Mouse (Mus musculus) embryonic facial prominence, embryonic 14.5 days (tissue): Measurements from ENCODE around the gene Wdr11. TPM values are rescaled to one million over a fixed set of nuclear protein-coding genes. Genes with fewer than 3 reads are reported as not detected.

Experiments
- ATAC-seq: fragments of 200-750 bp; cut with Nextera tagmentation; 2 replicates; pipeline ENCODE4 v1.8.0; 2017; ENCODE audit warnings: low read depth, moderate number of reproducible peaks, moderate TSS enrichment
- DNase-seq: peaks from one replicate; pipeline ENCODE4 v3.0.0-alpha.2; 2015; ENCODE audit warnings: low spot score
- H3K27ac ChIP-seq: fragments of 300-500 bp; sonication (generic); replicated peaks from 2 replicates; pipeline ENCODE4 v1.5.1; 2014; ENCODE audit warnings: low read depth, mild to moderate bottlenecking, low read length, moderate library complexity
- H3K27me3 ChIP-seq: fragments of 300-500 bp; sonication (generic); replicated peaks from 2 replicates; pipeline ENCODE4 v1.6.1; 2014; ENCODE audit warnings: low read length; ENCODE audit not compliant: control insufficient read depth, insufficient read depth
- H3K36me3 ChIP-seq: fragments of 300-500 bp; sonication (generic); 2 replicates; pipeline ENCODE4 v1.6.1; 2014; ENCODE audit warnings: low read length, mixed read lengths; ENCODE audit not compliant: control insufficient read depth, insufficient read depth
- H3K4me1 ChIP-seq: fragments of 300-500 bp; sonication (generic); 2 replicates; pipeline ENCODE4 v1.6.1; 2014; ENCODE audit warnings: antibody characterized with exemption, low read length; ENCODE audit not compliant: control insufficient read depth, insufficient read depth
- H3K4me2 ChIP-seq: fragments of 300-500 bp; sonication (generic); 2 replicates; pipeline ENCODE4 v1.6.1; 2014; ENCODE audit warnings: low read depth, mild to moderate bottlenecking, low read length, moderate library complexity, mixed read lengths
- H3K4me3 ChIP-seq: fragments of 300-500 bp; sonication (generic); 2 replicates; pipeline ENCODE4 v1.5.1; 2014; ENCODE audit warnings: low read depth, mild to moderate bottlenecking, low read length
- H3K9ac ChIP-seq: fragments of 300-500 bp; sonication (generic); 2 replicates; pipeline ENCODE4 v1.6.1; 2014; ENCODE audit warnings: low read depth, mild to moderate bottlenecking, low read length, moderate library complexity, mixed read lengths
- H3K9me3 ChIP-seq: fragments of 300-500 bp; sonication (generic); 2 replicates; pipeline ENCODE4 v1.6.1; 2016; ENCODE audit warnings: low read length; ENCODE audit not compliant: control insufficient read depth
- WGBS: fragments of 180-500 bp; shearing (Covaris S2); extraction: QIAGEN DNeasy Blood & Tissue Kit; methylation state at CpG from one replicate; pipeline ENCODE4 v1.1.7; 2014; 5-methylcytosine and 5-hydroxymethylcytosine counted together
- polyA plus RNA-seq: library from polyadenylated mRNA; unstranded; fragments of >200 nt; fragmentation: Nextera tagmentation; extraction: Ambion mirVana; gene quantifications from 2 replicates; pipeline ENCODE4 v1.2.1, GENCODE M21; 2014

Wdr11 gene
- polyA plus RNA-seq, 1 experiment from 2014 or later, result 34.6 TPM

DNA sequence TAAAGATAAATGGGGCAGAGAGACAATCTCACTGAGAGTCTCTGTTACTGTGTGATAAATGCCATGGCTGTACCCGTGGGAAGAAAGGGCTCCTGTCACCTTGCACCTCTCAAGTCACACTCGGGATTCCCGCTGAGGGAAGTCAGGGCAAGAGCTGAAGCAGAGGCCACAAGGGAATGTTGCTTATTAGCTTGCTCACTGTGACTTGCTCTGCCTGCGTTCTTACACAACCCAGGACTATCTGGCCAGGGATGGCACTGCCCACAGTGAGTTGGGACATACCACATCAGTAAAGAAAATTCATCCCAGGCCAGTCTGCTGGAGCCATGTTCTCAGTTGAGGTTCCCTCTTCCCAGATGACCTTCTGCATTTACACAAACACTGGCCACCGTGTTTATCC is 29.5 kb downstream of the Wdr11 start:
- Histone ChIP-seq H3K9ac (no peak overlapping the region), H3K4me3 (no peak overlapping the region), H3K9me3 (no peaks in the 10 kb centered on the region), H3K4me2 (no peak overlapping the region), H3K36me3 (peaks cover 84% of the 10 kb centered on the region), H3K27me3 (no peaks in the 10 kb centered on the region), H3K4me1 (no peaks in the 10 kb centered on the region), H3K27ac (no peak overlapping the region)
- ATAC-seq, result no peak
- no peak for DNase-seq
- 93% methylated on average over 5 of the region's 5 CpGs for WGBS

DNA sequence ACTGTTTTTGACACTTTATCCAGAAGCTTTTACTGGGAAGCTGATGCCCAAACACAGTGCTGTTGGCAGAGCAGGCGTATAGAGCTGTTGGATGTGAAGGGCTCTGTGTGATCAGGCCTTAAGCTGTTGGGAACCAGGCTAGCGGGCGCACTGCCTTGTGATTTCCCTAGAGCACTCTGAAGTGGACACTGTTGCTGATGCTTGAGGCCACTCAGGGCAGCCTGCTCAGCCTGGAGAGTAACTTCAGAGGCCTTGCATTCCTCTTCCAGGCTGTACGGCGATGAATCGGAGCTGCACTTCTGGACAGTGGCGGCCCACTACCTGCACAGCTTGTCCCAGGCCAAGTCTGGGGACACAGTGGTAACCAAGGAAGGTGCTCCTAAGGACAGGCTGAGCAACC is 38.7 kb downstream of the Wdr11 start:
- H3K27ac ChIP-seq, result no peak overlapping the region
- no peaks in the 10 kb centered on the region for H3K4me1 ChIP-seq
- no peaks in the 10 kb centered on the region for H3K27me3 ChIP-seq
- no peak overlapping the region for H3K9ac ChIP-seq
- peaks cover 89% of the 10 kb centered on the region for H3K36me3 ChIP-seq
- whole genome bisulfite sequencing, result 93% methylated on average over 7 of the region's 7 CpGs
- no peak overlapping the region for H3K4me2 ChIP-seq
- H3K9me3 ChIP-seq, result no peaks in the 10 kb centered on the region
- no peak for DNase-seq
- no peak for ATAC-seq
- H3K4me3 ChIP-seq, result no peak overlapping the region

- Histone ChIP-seq H3K4me2 (no peak overlapping the region), H3K4me3 (no peak overlapping the region), H3K9ac (no peak overlapping the region), H3K36me3 (peaks cover 85% of the 10 kb centered on the region), H3K27ac (no peak overlapping the region), H3K9me3 (no peaks in the 10 kb centered on the region), H3K27me3 (no peaks in the 10 kb centered on the region), H3K4me1 (no peaks in the 10 kb centered on the region)
- 90% methylated on average over 6 of the region's 6 CpGs for WGBS
- ATAC-seq (no peak), DNase-seq (no peak)
Measured at GRCm38 (mm10) chr7:129631453-129631852, 39.8 kb downstream of the Wdr11 start.

DNA sequence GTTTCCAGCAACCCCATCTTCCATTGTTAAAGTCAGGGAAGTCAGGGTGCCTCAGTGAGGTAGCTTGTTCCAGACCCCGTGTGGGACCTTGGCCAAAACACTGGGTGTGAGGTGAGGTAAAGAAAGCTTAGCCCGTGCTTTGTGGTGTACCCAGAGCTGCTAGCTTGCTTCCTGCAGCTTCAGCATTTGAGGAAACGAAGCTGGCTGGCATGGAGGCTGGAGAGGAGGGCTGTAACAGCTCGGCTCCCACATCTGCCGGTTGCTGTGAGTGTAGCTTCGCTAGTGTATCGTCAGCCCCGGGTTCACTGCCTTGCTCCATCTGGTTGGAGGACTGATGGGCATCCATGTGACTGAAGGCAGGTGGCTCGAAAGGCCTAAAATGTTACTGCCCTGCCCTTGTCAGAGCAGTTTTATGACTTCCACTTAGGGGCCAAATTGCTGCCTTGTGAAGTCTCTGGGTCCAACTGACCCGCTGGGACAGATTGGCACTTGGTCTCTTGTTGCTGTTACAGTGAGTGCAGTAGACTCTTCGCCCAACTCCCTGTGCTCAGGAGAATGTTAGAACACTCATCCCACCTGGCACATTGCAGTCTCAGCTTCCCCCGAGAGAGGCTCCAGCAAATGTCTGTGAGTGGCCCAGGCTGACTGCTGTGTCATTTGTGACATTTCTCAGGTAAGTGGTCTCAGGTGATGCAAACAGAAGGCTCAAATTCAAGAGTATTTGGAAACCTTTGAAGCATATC is 44.4 kb downstream of the Wdr11 start:
- Histone ChIP-seq H3K4me2 (no peak overlapping the region), H3K9me3 (no peaks in the 10 kb centered on the region), H3K27ac (no peak overlapping the region), H3K27me3 (no peaks in the 10 kb centered on the region), H3K4me3 (no peak overlapping the region), H3K9ac (no peak overlapping the region), H3K4me1 (no peaks in the 10 kb centered on the region), H3K36me3 (peaks cover 57% of the 10 kb centered on the region)
- ATAC-seq (no peak), DNase-seq (no peak)
- WGBS, result 80% methylated on average over 12 of the region's 12 CpGs

- H3K9ac ChIP-seq, result no peak overlapping the region
- no peak for DNase-seq
- H3K27me3 ChIP-seq, result no peaks in the 10 kb centered on the region
- ATAC-seq, result no peak
- H3K9me3 ChIP-seq, result no peaks in the 10 kb centered on the region
- 59% methylated on average over 9 of the region's 9 CpGs for WGBS
- H3K27ac ChIP-seq, result no peak overlapping the region
- no peak overlapping the region for H3K4me3 ChIP-seq
- H3K4me2 ChIP-seq, result no peak overlapping the region
- peaks cover 48% of the 10 kb centered on the region for H3K36me3 ChIP-seq
- no peaks in the 10 kb centered on the region for H3K4me1 ChIP-seq
Measured at GRCm38 (mm10) chr7:129636992-129637391, 45.3 kb downstream of the Wdr11 start.

- Histone ChIP-seq H3K9ac (no peak overlapping the region), H3K4me2 (no peak overlapping the region), H3K4me3 (no peak overlapping the region), H3K4me1 (no peaks in the 10 kb centered on the region), H3K27me3 (no peaks in the 10 kb centered on the region), H3K9me3 (no peaks in the 10 kb centered on the region), H3K36me3 (peaks cover 38% of the 10 kb centered on the region), H3K27ac (no peak overlapping the region)
- WGBS, result 81% methylated on average over 5 of the region's 5 CpGs
- ATAC-seq (no peak), DNase-seq (no peak)
Measured at GRCm38 (mm10) chr7:129637906-129638475, 46.3 kb downstream of the Wdr11 start.

GRCm38 (mm10) chr7:129639006-129639405 is 47.3 kb downstream of the Wdr11 start:
- H3K27me3 ChIP-seq, result no peaks in the 10 kb centered on the region
- no peak overlapping the region for H3K27ac ChIP-seq
- no peak overlapping the region for H3K4me2 ChIP-seq
- ATAC-seq, result no peak
- DNase-seq, result no peak
- peaks cover 27% of the 10 kb centered on the region for H3K36me3 ChIP-seq
- 89% methylated on average over 5 of the region's 5 CpGs for WGBS
- no peak overlapping the region for H3K4me3 ChIP-seq
- no peak overlapping the region for H3K9ac ChIP-seq
- H3K9me3 ChIP-seq, result no peaks in the 10 kb centered on the region
- H3K4me1 ChIP-seq, result no peaks in the 10 kb centered on the region

- H3K4me3 ChIP-seq, result no peak overlapping the region
- H3K9me3 ChIP-seq, result no peaks in the 10 kb centered on the region
- DNase-seq (no peak), ATAC-seq (no peak)
- peaks cover 19% of the 10 kb centered on the region for H3K36me3 ChIP-seq
- H3K27ac ChIP-seq, result no peak overlapping the region
- H3K4me2 ChIP-seq, result no peak overlapping the region
- WGBS, result 41% methylated on average over 6 of the region's 6 CpGs
- H3K4me1 ChIP-seq, result no peaks in the 10 kb centered on the region
- H3K27me3 ChIP-seq, result no peaks in the 10 kb centered on the region
- H3K9ac ChIP-seq, result no peak overlapping the region
Measured at GRCm38 (mm10) chr7:129639833-129640232, 48.2 kb downstream of the Wdr11 start.

DNA sequence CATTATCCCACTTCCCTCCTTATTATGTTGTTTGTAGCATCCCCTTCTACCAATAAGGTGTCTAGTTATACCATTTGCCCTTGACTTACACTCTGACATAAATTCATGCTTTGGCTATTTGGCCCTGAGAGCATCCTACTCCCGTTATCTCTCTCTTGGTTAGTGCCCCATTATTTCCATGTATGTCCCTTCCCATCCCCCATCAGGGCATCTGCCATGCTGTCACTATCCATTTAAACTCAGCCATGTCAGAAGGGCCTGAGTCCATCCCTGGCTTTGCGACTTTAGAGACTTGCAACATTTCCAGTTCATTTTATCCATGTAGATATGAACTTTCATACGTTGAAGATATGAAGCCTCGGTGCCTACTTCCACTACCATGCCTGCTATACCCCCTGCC is 51.6 kb downstream of the Wdr11 start:
- no peak overlapping the region for H3K4me3 ChIP-seq

More for the DNA sequence above, 51.6 kb downstream of the Wdr11 start:
- H3K9ac ChIP-seq, result no peak overlapping the region
- ATAC-seq, result no peak
- H3K36me3 ChIP-seq, result no peaks in the 10 kb centered on the region
- no peaks in the 10 kb centered on the region for H3K9me3 ChIP-seq
- no peak overlapping the region for H3K4me2 ChIP-seq
- WGBS, result 89% methylated on average over 4 of the region's 4 CpGs
- no peak for DNase-seq
- no peaks in the 10 kb centered on the region for H3K4me1 ChIP-seq
- no peak overlapping the region for H3K27ac ChIP-seq
- no peaks in the 10 kb centered on the region for H3K27me3 ChIP-seq
